Mouse (Mus musculus): ENCODE results near the gene Lsamp.

DNA sequence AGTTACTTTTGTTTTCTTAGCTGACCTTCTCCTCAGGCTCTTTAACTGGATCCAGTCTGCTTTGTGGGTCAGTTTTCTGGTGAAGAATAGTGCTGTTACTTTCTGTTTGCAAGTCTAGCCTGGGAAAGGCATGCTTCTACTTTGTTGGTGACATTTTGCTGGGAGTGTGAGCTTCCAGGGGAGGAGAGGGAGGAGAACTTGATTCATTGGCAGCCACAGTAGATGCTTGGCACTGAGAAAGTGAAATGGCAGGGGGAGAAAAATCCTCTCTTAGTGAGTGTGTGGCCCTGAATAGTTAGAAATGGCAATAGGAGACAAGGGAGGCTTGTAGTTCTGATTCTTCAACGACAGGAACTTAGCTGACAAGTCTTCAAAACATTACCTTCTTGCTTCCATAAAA, 1551.6 kb downstream of the Lsamp start:
- TF ChIP-seq CTCF (IDR thresholded peaks at IDR 0.05; ENCODE audit: low read depth, low read length) (no peak), POLR2A (IDR thresholded peaks at IDR 0.05; ENCODE audit: extremely low read depth, insufficient read depth, low read length) (no peak)
